Mouse (Mus musculus) megakaryocyte, embryonic 14.5 days (primary cell): Measurements from ENCODE around the gene Cdipt.

Experiments
- FLI1 ChIP-seq: IDR thresholded peaks from 2 replicates; pipeline ENCODE4 v1.6.1; 2012; ENCODE audit warnings: low read length, inconsistent platforms, mixed read lengths
- GATA1 ChIP-seq: IDR thresholded peaks from 3 replicates; pipeline ENCODE4 v1.6.1; 2012; ENCODE audit warnings: mixed read lengths, low read length, inconsistent platforms, borderline replicate concordance

DNA sequence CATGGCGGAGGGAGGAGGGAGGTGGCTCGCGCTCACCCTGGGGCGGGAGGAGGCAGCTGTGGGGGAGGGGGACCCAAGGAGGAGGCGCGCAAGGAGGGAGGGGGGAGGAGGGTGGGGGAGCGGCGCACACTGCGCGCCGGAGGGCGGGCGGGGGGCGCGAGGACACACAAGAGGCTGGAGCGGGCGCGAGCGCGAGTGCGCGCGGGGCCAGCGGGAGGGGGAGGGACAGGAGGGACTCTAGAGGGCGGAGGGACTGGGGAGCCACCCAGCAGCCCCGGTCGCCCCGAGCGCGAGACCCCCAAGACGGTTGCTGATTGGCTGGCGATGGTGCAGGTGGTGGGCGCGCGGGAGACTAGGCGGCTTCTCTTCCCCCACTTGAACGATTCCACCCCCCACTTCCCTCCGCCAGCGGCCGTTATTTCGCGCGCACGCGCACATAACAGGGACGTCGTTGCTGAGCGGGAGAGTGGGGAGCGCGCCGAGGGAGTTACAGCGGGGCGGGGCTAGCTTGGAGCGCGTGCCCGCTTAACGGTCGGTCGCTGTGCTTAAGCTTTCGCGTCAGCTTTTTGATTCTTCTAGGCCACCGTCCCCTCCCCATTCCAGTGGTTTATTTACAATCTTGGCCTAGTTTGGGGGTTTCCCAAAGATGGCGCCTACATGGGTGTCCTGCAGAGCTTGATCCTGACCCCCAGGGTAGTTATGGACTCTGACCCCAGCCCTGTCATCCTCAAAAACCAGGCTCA lies 51.4 kb downstream of the Cdipt start, which contains the start of gene Maz:
- TF ChIP-seq GATA1 (no peak), FLI1 (no peak)
